Mouse (Mus musculus) ES-E14 (cell line): ENCODE data around the gene Nfkb1. TPM values are rescaled to one million over a fixed set of nuclear protein-coding genes. Genes with fewer than 3 reads are reported as not detected.

Experiments used
- DNase-seq: peaks from one replicate; pipeline ENCODE4 v3.0.0-alpha.2; 2013; ENCODE audit warnings: low read depth, low spot score
- H3K27ac ChIP-seq: 2 replicates; pipeline ENCODE4 v1.5.1; 2012; ENCODE audit warnings: low read depth, mild to moderate bottlenecking, low read length, moderate library complexity, mixed read lengths; ENCODE audit not compliant: poor library complexity, insufficient read depth, severe bottlenecking
- H3K36me3 ChIP-seq: 2 replicates; pipeline ENCODE4 v1.6.1; 2012; ENCODE audit warnings: mild to moderate bottlenecking, low read length, moderate library complexity, mixed read lengths; ENCODE audit not compliant: control insufficient read depth, poor library complexity, insufficient read depth, severe bottlenecking
- H3K4me1 ChIP-seq, 2 experiments: fragments of 150-350 bp in 1 of 2; sonication (generic) in 1 of 2; 2 replicates each; pipeline ENCODE4 v1.6.1; 2012; ENCODE audit warnings: low read length in 2 of 2, mild to moderate bottlenecking in 1 of 2, mixed read lengths in 1 of 2; ENCODE audit not compliant: control insufficient read depth in 2 of 2, insufficient read depth in 2 of 2, poor library complexity in 1 of 2
- H3K4me3 ChIP-seq, 2 experiments: fragments of 150-350 bp in 1 of 2; sonication (generic) in 1 of 2; 2 replicates each; pipeline ENCODE4 v1.5.1; 2012; ENCODE audit warnings: low read length in 2 of 2, low read depth in 1 of 2, mild to moderate bottlenecking in 1 of 2, mixed read lengths in 1 of 2; ENCODE audit not compliant: insufficient read depth in 1 of 2, poor library complexity in 1 of 2, severe bottlenecking in 1 of 2
- H3K9ac ChIP-seq: 2 replicates; pipeline ENCODE4 v1.6.1; 2012; ENCODE audit warnings: low read depth, mild to moderate bottlenecking, low read length, mixed read lengths; ENCODE audit not compliant: poor library complexity, insufficient read depth, severe bottlenecking
- H3K9me3 ChIP-seq: fragments of 150-350 bp; sonication (generic); 2 replicates; pipeline ENCODE4 v1.6.1; 2012; ENCODE audit warnings: low read depth, mild to moderate bottlenecking, low read length; ENCODE audit not compliant: control insufficient read depth, insufficient read depth
- CHD2 ChIP-seq: IDR thresholded peaks from 2 replicates; pipeline ENCODE4 v1.6.1; 2014; ENCODE audit warnings: mild to moderate bottlenecking, low read depth, low read length, inconsistent platforms
- HCFC1 ChIP-seq: IDR thresholded peaks from 2 replicates; pipeline ENCODE4 v1.6.1; 2012; ENCODE audit warnings: low read length, inconsistent platforms, borderline replicate concordance; ENCODE audit not compliant: insufficient read depth
- MAFK ChIP-seq: IDR thresholded peaks from 2 replicates; pipeline ENCODE4 v1.6.1; 2014; ENCODE audit warnings: mild to moderate bottlenecking, low read depth, low read length, inconsistent platforms; ENCODE audit not compliant: insufficient read depth
- ZC3H11A ChIP-seq: IDR thresholded peaks from 2 replicates; pipeline ENCODE4 v1.6.1; 2012; ENCODE audit warnings: low read depth, mild to moderate bottlenecking, inconsistent platforms, low read length, borderline replicate concordance
- ZNF384 ChIP-seq: IDR thresholded peaks from 2 replicates; pipeline ENCODE4 v1.6.1; 2012; ENCODE audit warnings: low read depth, low read length, inconsistent platforms
- in situ Hi-C, 2 experiments: fragments of 600-800 bp; cut with MboI; formaldehyde crosslinking; loops; one replicate each; pipeline ENCODE4 v1.15.1; 2025; ENCODE audit warnings: low sequenced_read_pairs in 2 of 2, inconsistent platforms in 1 of 2; ENCODE audit not compliant: unreplicated experiment in 2 of 2
- total RNA-seq: library from RNA; depleted of rRNA; stranded (reverse); fragments of 300-350 nt; gene quantifications from 2 replicates; pipeline ENCODE4 v1.2.3, GENCODE M21; 2012

The Nfkb1 gene
- total RNA-seq, 1 experiment = 35.0 TPM

DNA sequence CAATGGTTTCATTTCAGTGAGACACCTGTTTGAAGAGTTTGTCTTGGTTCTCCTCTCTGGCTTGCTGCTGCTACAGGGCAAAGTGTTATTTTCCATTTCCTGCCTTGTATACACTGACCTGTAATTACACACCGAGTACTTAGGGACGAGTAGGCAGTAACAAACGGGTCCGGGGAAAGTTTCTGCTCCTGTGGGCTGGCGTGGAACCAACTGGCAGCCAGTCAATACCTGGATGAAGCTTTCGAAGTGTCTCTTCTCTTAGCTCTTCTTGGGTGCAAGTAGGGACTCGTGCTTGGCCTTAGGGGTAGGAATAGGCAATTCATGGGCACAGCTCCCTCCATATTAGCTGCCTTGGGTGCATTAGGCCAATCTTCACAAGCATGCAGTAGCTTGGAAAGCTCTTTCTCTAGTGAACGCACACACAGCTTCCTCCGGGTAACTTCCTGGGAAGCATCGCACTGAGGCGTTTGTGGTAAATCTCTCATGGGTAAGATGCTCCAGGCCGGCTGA lies 7.2 kb upstream of the Nfkb1 start:
- Histone ChIP-seq H3K9ac (0 out of 2 replicates have a peak overlapping the region, but pooled peaks have one; percentile 7), H3K9me3 (no peaks in the 10 kb centered on the region), H3K4me3 (peak overlapping the region in 1 of 2 experiments; percentile 15; a peak in 1 of 4 replicates), H3K4me1 (peaks cover 2 to 5% of the 10 kb centered on the region in 2 experiments; a peak in 2 of 4 replicates), H3K27ac (no peak overlapping the region), H3K36me3 (no peaks in the 10 kb centered on the region)
- DNase-seq = no peak
- in situ Hi-C loops = no loop called here
- no peak for TF ChIP-seq HCFC1
- TF ChIP-seq ZC3H11A = no peak
- TF ChIP-seq CHD2 = no peak
- no peak for TF ChIP-seq MAFK
- TF ChIP-seq ZNF384 = no peak

DNA sequence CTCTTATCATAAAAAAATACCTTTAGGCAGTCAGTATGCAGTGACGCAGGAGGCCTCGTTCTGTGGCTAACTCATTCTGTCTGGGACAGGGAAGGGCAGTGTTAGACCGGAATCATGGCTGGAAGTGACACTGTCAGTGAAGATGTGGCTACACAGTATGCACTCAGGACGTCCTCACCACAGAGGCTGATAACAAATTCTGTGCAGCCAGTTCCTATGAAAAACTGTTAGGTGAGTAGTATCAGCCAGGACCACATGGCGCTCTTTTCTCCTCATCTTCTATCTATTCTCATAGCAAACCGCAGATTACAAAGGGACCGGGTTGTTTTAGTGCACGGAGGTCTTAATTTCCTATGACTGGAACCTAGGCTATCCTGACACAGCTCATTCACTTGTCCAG lies 4.9 kb upstream of the Nfkb1 start:
- H3K9me3 ChIP-seq = no peaks in the 10 kb centered on the region
- peaks cover 2 to 5% of the 10 kb centered on the region in 2 experiments; a peak in 2 of 4 replicates for H3K4me1 ChIP-seq
- in situ Hi-C loops = no loop called here
- H3K4me3 ChIP-seq = no peak overlapping the region
- H3K27ac ChIP-seq = no peak overlapping the region
- no peak for DNase-seq
- TF ChIP-seq ZC3H11A = no peak
- no peak for TF ChIP-seq MAFK
- no peak for TF ChIP-seq CHD2
- TF ChIP-seq HCFC1 = no peak
- no peak for TF ChIP-seq ZNF384
- no peak overlapping the region for H3K9ac ChIP-seq
- no peaks in the 10 kb centered on the region for H3K36me3 ChIP-seq

DNA sequence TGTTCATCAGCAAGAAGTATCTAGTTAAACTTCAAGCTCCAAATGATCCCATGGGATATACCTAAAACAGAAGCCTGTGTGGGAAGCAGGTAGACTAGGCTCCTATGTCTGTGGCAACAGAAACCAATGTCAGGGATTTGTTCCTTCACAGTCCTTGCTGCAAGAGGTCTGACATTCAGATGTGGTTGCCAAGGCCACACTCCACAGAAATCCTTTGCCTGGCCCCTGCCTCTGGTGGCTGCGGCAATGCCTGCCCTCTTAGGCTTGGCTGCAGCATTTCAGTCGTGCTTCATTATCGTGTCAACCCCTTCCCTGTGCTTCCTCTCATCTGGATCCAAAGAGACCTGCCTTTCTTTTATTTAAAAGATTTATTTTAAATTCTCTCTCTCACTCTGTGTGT lies 1.7 kb upstream of the Nfkb1 start:
- no peaks in the 10 kb centered on the region for H3K36me3 ChIP-seq
- H3K4me1 ChIP-seq = peaks cover 0 to 6% of the 10 kb centered on the region in 2 experiments; a peak in 1 of 4 replicates
- no peaks in the 10 kb centered on the region for H3K9me3 ChIP-seq
- TF ChIP-seq HCFC1 (no peak), ZC3H11A (no peak), ZNF384 (no peak), MAFK (no peak), CHD2 (no peak)
- H3K4me3 ChIP-seq = no peak overlapping the region
- DNase-seq = no peak
- no peak overlapping the region for H3K27ac ChIP-seq
- H3K9ac ChIP-seq = no peak overlapping the region
- in situ Hi-C loops = no loop called here

DNA sequence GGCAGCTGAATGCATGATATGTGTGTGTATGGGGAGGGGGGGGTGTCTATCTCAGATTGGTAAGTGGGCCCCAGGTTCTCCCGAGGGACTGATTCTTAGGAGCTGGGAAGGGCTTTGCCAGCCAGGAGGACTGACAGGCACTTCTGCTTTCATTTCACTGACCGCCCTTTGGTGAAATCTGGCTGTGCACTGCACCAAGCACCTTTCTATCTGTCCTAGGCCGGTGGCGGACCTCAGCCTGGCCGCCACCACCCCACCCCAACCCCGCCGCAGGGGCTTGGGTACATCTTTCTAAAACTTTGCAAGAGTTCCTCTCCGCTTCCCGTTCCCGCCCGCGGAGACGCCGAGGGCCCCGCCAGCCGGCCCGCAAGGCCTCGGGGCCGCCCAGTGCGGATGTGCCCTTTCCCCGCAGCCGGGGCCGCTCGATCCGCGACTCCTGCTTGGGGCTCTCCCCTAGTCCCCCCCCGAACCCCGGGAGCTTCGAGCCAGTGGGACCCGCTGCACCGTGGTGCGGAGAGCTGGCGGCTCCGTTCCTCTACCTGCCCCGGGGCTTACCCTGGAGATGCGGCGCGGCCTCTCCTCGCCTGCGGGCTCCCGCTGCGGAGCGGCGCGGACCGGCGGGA lies 668 bp downstream of the Nfkb1 start:
- TF ChIP-seq HCFC1 = peak; percentile 45; the same call in 1 of the 2 replicates
- TF ChIP-seq MAFK = no peak
- no peak for DNase-seq
- Histone ChIP-seq H3K27ac (no peak overlapping the region), H3K4me3 (peak overlapping the region; percentile 82 to 91), H3K9me3 (no peaks in the 10 kb centered on the region), H3K36me3 (no peaks in the 10 kb centered on the region), H3K9ac (peak overlapping the region; percentile 88), H3K4me1 (peaks cover 0 to 9% of the 10 kb centered on the region in 2 experiments; a peak in 1 of 4 replicates)
- in situ Hi-C loops = no loop called here
